Mouse (Mus musculus) liver, adult 2 months (tissue): ENCODE results near the gene Pnliprp1. TPM values are rescaled to one million over a fixed set of nuclear protein-coding genes. Genes with fewer than 3 reads are reported as not detected.

Experiments used
- DNase-seq: peaks from one replicate; pipeline ENCODE4 v3.0.0-alpha.2; 2011; ENCODE audit warnings: low read depth, low spot score; ENCODE audit errors: extremely low read depth
- H3K27ac ChIP-seq: fragments of 200-500 bp; replicated peaks from 2 replicates; pipeline ENCODE4 v1.5.1; 2012; ENCODE audit warnings: low read depth, mild to moderate bottlenecking, control low read depth, inconsistent platforms, low read length; ENCODE audit not compliant: insufficient read depth
- H3K27me3 ChIP-seq: fragments of 200-500 bp; 2 replicates; pipeline ENCODE4 v1.6.1; 2012; ENCODE audit warnings: mild to moderate bottlenecking, moderate library complexity, low read length, inconsistent platforms; ENCODE audit not compliant: control insufficient read depth, insufficient read depth
- H3K36me3 ChIP-seq: fragments of 200-500 bp; 2 replicates; pipeline ENCODE4 v1.6.1; 2012; ENCODE audit warnings: low read length, inconsistent platforms; ENCODE audit not compliant: control insufficient read depth, insufficient read depth
- H3K4me1 ChIP-seq: fragments of 200-500 bp; 2 replicates; pipeline ENCODE4 v1.6.1; 2011; ENCODE audit warnings: low read length; ENCODE audit not compliant: control insufficient read depth, insufficient read depth
- H3K4me3 ChIP-seq: fragments of 200-500 bp; 2 replicates; pipeline ENCODE4 v1.5.1; 2011; ENCODE audit warnings: low read depth, mild to moderate bottlenecking, control low read depth, low read length, moderate library complexity; ENCODE audit not compliant: insufficient read depth
- H3K79me2 ChIP-seq: fragments of 200-500 bp; 2 replicates; pipeline ENCODE4 v1.6.1; 2012; ENCODE audit warnings: inconsistent platforms, mild to moderate bottlenecking, low read length, moderate library complexity; ENCODE audit not compliant: control insufficient read depth, insufficient read depth
- H3K9ac ChIP-seq: fragments of 200-500 bp; 2 replicates; pipeline ENCODE4 v1.6.1; 2012; ENCODE audit warnings: low read depth, mild to moderate bottlenecking, control low read depth, inconsistent platforms, low read length
- CTCF ChIP-seq: fragments of 200-500 bp; IDR thresholded peaks from 2 replicates; pipeline ENCODE4 v1.5.1; 2011; ENCODE audit warnings: low read depth, low read length, control low read depth
- POLR2A ChIP-seq: fragments of 200-500 bp; IDR thresholded peaks from 2 replicates; pipeline ENCODE4 v1.6.1; 2011; ENCODE audit warnings: low read length, control low read depth; ENCODE audit not compliant: insufficient read depth; ENCODE audit errors: extremely low read depth
- WGBS: fragments of 180-500 bp; shearing (Covaris S2); methylation state at CpG from one replicate; pipeline ENCODE4 v1.1.7; 2018; 5-methylcytosine and 5-hydroxymethylcytosine counted together
- polyA plus RNA-seq: library from polyadenylated mRNA; depleted of rRNA; stranded (reverse); fragments of >200 nt; gene quantifications from 2 replicates; pipeline ENCODE4 v1.2.3, GENCODE M21; 2012
- total RNA-seq: library from RNA; depleted of rRNA; stranded (reverse); fragments of >200 nt; gene quantifications from 2 replicates; pipeline ENCODE4 v1.2.3, GENCODE M21; 2014

Pnliprp1 gene
- total and polyA plus RNA-seq, 2 experiments: 0.23 to 43.8 TPM

DNA sequence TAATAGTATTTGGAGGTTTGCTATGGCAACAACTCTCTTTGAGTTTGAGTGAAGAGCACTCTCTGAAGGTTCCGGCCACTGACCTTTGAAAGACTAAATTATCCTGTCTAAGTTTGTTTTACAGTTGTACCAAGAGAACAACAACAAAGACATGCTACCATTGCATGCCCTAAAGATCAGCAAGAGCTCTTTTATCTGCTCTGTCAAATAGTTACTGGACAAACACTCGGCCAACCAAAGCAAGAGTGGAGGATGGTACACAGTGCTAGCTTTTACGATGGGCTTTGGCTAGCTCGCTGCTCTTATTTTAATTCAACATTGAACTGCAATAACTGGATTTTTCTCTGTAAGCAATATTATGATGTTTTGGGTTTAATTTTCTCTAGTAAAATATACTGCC lies 10.8 kb upstream of the Pnliprp1 start:
- TF ChIP-seq CTCF (no peak), POLR2A (no peak)
- Histone ChIP-seq H3K4me1 (no peaks in the 10 kb centered on the region), H3K4me3 (no peak overlapping the region), H3K27me3 (no peaks in the 10 kb centered on the region), H3K36me3 (no peaks in the 10 kb centered on the region), H3K27ac (no peak overlapping the region), H3K79me2 (no peaks in the 10 kb centered on the region), H3K9ac (no peak overlapping the region)
- no peak for DNase-seq
- WGBS: 39% methylated on average over 4 of the region's 4 CpGs

DNA sequence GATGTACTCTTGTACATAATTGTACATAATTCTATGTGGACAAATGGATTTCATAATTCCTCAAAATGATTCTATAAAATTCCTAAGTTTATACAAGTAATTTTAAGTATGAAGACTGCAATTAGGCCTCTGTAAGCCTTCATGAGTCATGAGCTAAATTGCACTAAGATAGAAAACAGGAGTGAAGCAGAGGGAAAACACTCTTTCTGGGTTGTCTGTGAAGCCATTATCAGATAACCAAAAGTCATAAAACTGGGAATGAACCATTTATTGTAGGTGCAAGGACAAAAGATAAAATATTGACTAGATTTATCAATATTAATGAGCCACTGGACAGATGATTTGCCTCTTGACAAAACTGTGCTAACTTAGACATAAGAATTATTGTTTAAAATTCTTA lies 8.2 kb upstream of the Pnliprp1 start:
- H3K4me3 ChIP-seq: no peak overlapping the region
- no peak for TF ChIP-seq CTCF
- TF ChIP-seq POLR2A: no peak
- H3K36me3 ChIP-seq: no peaks in the 10 kb centered on the region
- no peaks in the 10 kb centered on the region for H3K79me2 ChIP-seq
- H3K9ac ChIP-seq: no peak overlapping the region
- DNase-seq: no peak
- H3K4me1 ChIP-seq: no peaks in the 10 kb centered on the region
- H3K27ac ChIP-seq: no peak overlapping the region
- H3K27me3 ChIP-seq: no peaks in the 10 kb centered on the region

DNA sequence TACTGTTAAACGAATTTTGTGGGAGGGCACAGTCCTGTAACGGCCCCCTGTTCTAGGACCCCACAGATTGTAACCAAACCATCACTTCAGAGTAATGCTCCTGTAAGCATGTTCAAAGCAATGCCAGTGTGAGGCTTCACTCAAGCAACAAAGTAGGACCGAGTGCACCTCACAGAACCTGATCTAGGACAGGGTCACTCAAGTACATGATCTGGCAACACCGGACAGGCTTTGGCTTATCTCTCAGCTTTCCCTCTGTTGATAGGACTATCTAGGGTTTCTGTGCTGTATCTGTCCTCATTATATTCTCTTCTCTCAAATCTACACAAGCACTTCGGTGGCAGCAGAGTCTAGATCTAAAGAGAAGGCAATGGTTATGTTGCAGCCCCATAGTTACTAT lies 2.1 kb upstream of the Pnliprp1 start:
- WGBS: 20% methylated on average over 5 of the region's 5 CpGs
- H3K36me3 ChIP-seq: no peaks in the 10 kb centered on the region
- H3K4me3 ChIP-seq: no peak overlapping the region
- no peaks in the 10 kb centered on the region for H3K27me3 ChIP-seq
- DNase-seq: peak; percentile 62
- no peak for TF ChIP-seq POLR2A
- no peak for TF ChIP-seq CTCF
- no peak overlapping the region for H3K9ac ChIP-seq
- no peaks in the 10 kb centered on the region for H3K79me2 ChIP-seq
- peaks cover 11% of the 10 kb centered on the region for H3K4me1 ChIP-seq
- H3K27ac ChIP-seq: no peak overlapping the region

- Histone ChIP-seq H3K79me2 (no peaks in the 10 kb centered on the region), H3K9ac (no peak overlapping the region), H3K27me3 (no peaks in the 10 kb centered on the region), H3K4me3 (no peak overlapping the region), H3K36me3 (no peaks in the 10 kb centered on the region), H3K27ac (no peak overlapping the region), H3K4me1 (peaks cover 11% of the 10 kb centered on the region)
- 68% methylated on average over 5 of the region's 5 CpGs for WGBS
- no peak for DNase-seq
- TF ChIP-seq CTCF (no peak), POLR2A (no peak)
Measured at GRCm38 (mm10) chr19:58727756-58728155, 931 bp upstream of the Pnliprp1 start.

- no peak overlapping the region for H3K9ac ChIP-seq
- no peaks in the 10 kb centered on the region for H3K36me3 ChIP-seq
- WGBS: 53% methylated on average over 6 of the region's 6 CpGs
- no peak overlapping the region for H3K27ac ChIP-seq
- TF ChIP-seq CTCF (no peak), POLR2A (no peak)
- H3K79me2 ChIP-seq: no peaks in the 10 kb centered on the region
- H3K4me1 ChIP-seq: peaks cover 5% of the 10 kb centered on the region; the same call in 1 of the 2 replicates
- DNase-seq: no peak
- no peak overlapping the region for H3K4me3 ChIP-seq
- no peaks in the 10 kb centered on the region for H3K27me3 ChIP-seq
Measured at GRCm38 (mm10) chr19:58733216-58733615, 4.5 kb downstream of the Pnliprp1 start.

GRCm38 (mm10) chr19:58738111-58738510 lies 9.4 kb downstream of the Pnliprp1 start:
- Histone ChIP-seq H3K9ac (no peak overlapping the region), H3K27ac (no peak overlapping the region), H3K4me3 (no peak overlapping the region), H3K27me3 (no peaks in the 10 kb centered on the region), H3K4me1 (peaks cover 2% of the 10 kb centered on the region; the same call in 1 of the 2 replicates), H3K36me3 (no peaks in the 10 kb centered on the region), H3K79me2 (no peaks in the 10 kb centered on the region)
- WGBS: 40% methylated on average over 4 of the region's 4 CpGs
- TF ChIP-seq CTCF: no peak
- no peak for TF ChIP-seq POLR2A
- peak; percentile 60 for DNase-seq
